9 mouse cellular contexts compared by ENCODE assay signal in genomic region chr7:141040867-141041606, GRCm38 (mm10). TPM values are rescaled to one million over a fixed set of nuclear protein-coding genes. Genes with fewer than 3 reads are reported as not detected.
DNase-seq lines count a peak whose midpoint lies in the region; ATAC-seq lines count a peak whose summit lies in the region.
"Had no signal": no experiment of that assay in that cellular context is flagged by ENCODE, and none has a peak within 500 bp of the region (broad histone marks: within the 10 kb centered on the region; RNA-seq: fewer than 3 reads in every experiment).

No protein-coding gene starts in this region.

- H3K9ac ChIP-seq in hindbrain, embryonic 12.5 days = no peak overlapping the region
- no peak overlapping the region for H3K9ac ChIP-seq in liver, embryonic 16.5 days (ENCODE audit: low read depth, low read length)

- peak overlapping the region; percentile 71 for H3K27ac ChIP-seq in hindbrain, embryonic 12.5 days
- H3K27ac ChIP-seq in liver, embryonic 16.5 days (ENCODE audit: low read length) = peak overlapping the region; percentile 4; the same call in 1 of the 2 replicates

- H3K27me3 ChIP-seq in hindbrain, embryonic 12.5 days = no peaks in the 10 kb centered on the region
- no peaks in the 10 kb centered on the region for H3K27me3 ChIP-seq in liver, embryonic 16.5 days (ENCODE audit: control insufficient read depth, insufficient read depth, low read depth, low read length)

- no peak overlapping the region; the same call in 1 of the 2 replicates for H3K4me3 ChIP-seq in hindbrain, embryonic 12.5 days
- H3K4me3 ChIP-seq in liver, embryonic 16.5 days (ENCODE audit: low read depth, low read length) = no peak overlapping the region

- peaks cover 6% of the 10 kb centered on the region for H3K4me1 ChIP-seq in hindbrain, embryonic 12.5 days
- H3K4me1 ChIP-seq in liver, embryonic 16.5 days (ENCODE audit: control insufficient read depth, low read depth, low read length) = peaks cover 36% of the 10 kb centered on the region

- no peaks in the 10 kb centered on the region for H3K36me3 ChIP-seq in hindbrain, embryonic 12.5 days
- no peaks in the 10 kb centered on the region for H3K36me3 ChIP-seq in liver, embryonic 16.5 days (ENCODE audit: control insufficient read depth, insufficient read depth)

- no peak for ATAC-seq in hindbrain, embryonic 12.5 days (ENCODE audit: low FRiP score)
- ATAC-seq in liver, embryonic 16.5 days (ENCODE audit: low read depth) = no peak
- no peak for ATAC-seq in megakaryocyte, adult 5-6 weeks (ENCODE audit: poor library complexity, severe bottlenecking)
- no peak for ATAC-seq in erythroid progenitor cell, adult 5-6 weeks (replicated peaks; ENCODE audit: low FRiP score, poor library complexity, severe bottlenecking)
- ATAC-seq: inflammation-experienced regulatory T-cells, adult 6 months had no signal

- no peaks in the 10 kb centered on the region for H3K9me3 ChIP-seq in hindbrain, embryonic 12.5 days (replicated peaks)
- no peaks in the 10 kb centered on the region for H3K9me3 ChIP-seq in liver, embryonic 16.5 days (replicated peaks; ENCODE audit: control insufficient read depth, low read length)

- peak; percentile 43 for DNase-seq in embryo, embryonic 10 days (ENCODE audit: low spot score)
- no peak for DNase-seq in embryo, embryonic 9.5 days (ENCODE audit: extremely low spot score)
- peak; percentile 29 for DNase-seq in Muller cell, postnatal 12 days (ENCODE audit: inconsistent ontology term)
- no peak for DNase-seq in cerebellum, adult 8-10 months

- 0 out of 2 replicates have a peak overlapping the region, but pooled peaks have one; percentile 27 for H3K4me2 ChIP-seq in hindbrain, embryonic 12.5 days (replicated peaks)
- no peak overlapping the region for H3K4me2 ChIP-seq in liver, embryonic 16.5 days (ENCODE audit: low read depth, low read length)

- WGBS in hindbrain, embryonic 12.5 days = 44% methylated on average over 6 of the region's 9 CpGs
- WGBS in liver, embryonic 16.5 days (ENCODE audit: insufficient replicate concordance) = 63% methylated on average over 6 of the region's 9 CpGs

RNA-seq across cellular contexts. Expression of gene Gm17387, which starts 12.1 kb away (rescaled TPM):
- not detected in 2 replicates for polyA plus RNA-seq in hindbrain, embryonic 12.5 days (2016; fragmentation: Nextera tagmentation; extraction: Ambion mirVana)
- not detected in 2 replicates for polyA plus RNA-seq in liver, embryonic 16.5 days (2015; fragmentation: Nextera tagmentation; extraction: Ambion mirVana)
- total RNA-seq in megakaryocyte, adult 5-6 weeks (2015) = not detected in 2 replicates
- total RNA-seq in megakaryocyte, adult 5-6 weeks (2017) = not detected in 2 replicates
- not detected in 2 replicates for total RNA-seq in erythroid progenitor cell, adult 5-6 weeks (2015; ENCODE audit: low replicate concordance)
- not detected in 2 replicates for total RNA-seq in erythroid progenitor cell, adult 5-6 weeks (2017; ENCODE audit: low replicate concordance)
- polyA plus RNA-seq: inflammation-experienced regulatory T-cells, adult 6 months had no signal

RNA-seq across cellular contexts. Expression of gene B4galnt4, which starts 19.9 kb away (rescaled TPM):
- polyA plus RNA-seq in hindbrain, embryonic 12.5 days (2016; fragmentation: Nextera tagmentation; extraction: Ambion mirVana) = 46.1 and 46.5 TPM in 2 replicates
- 0.35 and 0.37 TPM in 2 replicates for polyA plus RNA-seq in liver, embryonic 16.5 days (2015; fragmentation: Nextera tagmentation; extraction: Ambion mirVana)
- total RNA-seq in megakaryocyte, adult 5-6 weeks (2015) = 1.5 and 3.0 TPM in 2 replicates
- total RNA-seq in megakaryocyte, adult 5-6 weeks (2017) = 1.7 and 2.5 TPM in 2 replicates
- not detected in 2 replicates for total RNA-seq in erythroid progenitor cell, adult 5-6 weeks (2015; ENCODE audit: low replicate concordance)
- total RNA-seq in erythroid progenitor cell, adult 5-6 weeks (2017; ENCODE audit: low replicate concordance) = 0.26 TPM in 1 of 2 replicates, not detected in the other

RNA-seq across cellular contexts. Expression of gene Ifitm6, which starts 23.3 kb away (rescaled TPM):
- not detected in 2 replicates for polyA plus RNA-seq in hindbrain, embryonic 12.5 days (2016; fragmentation: Nextera tagmentation; extraction: Ambion mirVana)
- 23.3 and 28.4 TPM in 2 replicates for polyA plus RNA-seq in liver, embryonic 16.5 days (2015; fragmentation: Nextera tagmentation; extraction: Ambion mirVana)
- total RNA-seq in megakaryocyte, adult 5-6 weeks (2015) = 1,773 and 2,031 TPM in 2 replicates
- total RNA-seq in megakaryocyte, adult 5-6 weeks (2017) = 1,518 and 1,657 TPM in 2 replicates
- total RNA-seq in erythroid progenitor cell, adult 5-6 weeks (2015; ENCODE audit: low replicate concordance) = 172 and 212 TPM in 2 replicates
- 65.6 and 95.9 TPM in 2 replicates for total RNA-seq in erythroid progenitor cell, adult 5-6 weeks (2017; ENCODE audit: low replicate concordance)

RNA-seq across cellular contexts. Expression of gene Ifitm3, which starts 30.5 kb away (rescaled TPM):
- polyA plus RNA-seq in hindbrain, embryonic 12.5 days (2016; fragmentation: Nextera tagmentation; extraction: Ambion mirVana) = 22.5 and 26.0 TPM in 2 replicates
- 68.0 and 76.2 TPM in 2 replicates for polyA plus RNA-seq in liver, embryonic 16.5 days (2015; fragmentation: Nextera tagmentation; extraction: Ambion mirVana)
- total RNA-seq in megakaryocyte, adult 5-6 weeks (2015) = 2,002 and 2,201 TPM in 2 replicates
- total RNA-seq in megakaryocyte, adult 5-6 weeks (2017) = 715 and 839 TPM in 2 replicates
- 156 and 271 TPM in 2 replicates for total RNA-seq in erythroid progenitor cell, adult 5-6 weeks (2015; ENCODE audit: low replicate concordance)
- total RNA-seq in erythroid progenitor cell, adult 5-6 weeks (2017; ENCODE audit: low replicate concordance) = 73.5 and 106 TPM in 2 replicates

RNA-seq across cellular contexts. Expression of gene Pkp3, which starts 37.0 kb away (rescaled TPM):
- 3.1 and 4.5 TPM in 2 replicates for polyA plus RNA-seq in hindbrain, embryonic 12.5 days (2016; fragmentation: Nextera tagmentation; extraction: Ambion mirVana)
- polyA plus RNA-seq in liver, embryonic 16.5 days (2015; fragmentation: Nextera tagmentation; extraction: Ambion mirVana) = 0.69 and 1.1 TPM in 2 replicates
- 6.7 and 9.7 TPM in 2 replicates for total RNA-seq in megakaryocyte, adult 5-6 weeks (2015)
- 3.8 and 6.1 TPM in 2 replicates for total RNA-seq in megakaryocyte, adult 5-6 weeks (2017)
- total RNA-seq in erythroid progenitor cell, adult 5-6 weeks (2015; ENCODE audit: low replicate concordance) = 4.3 TPM in 1 of 2 replicates, not detected in the other
- 0.91 and 1.3 TPM in 2 replicates for total RNA-seq in erythroid progenitor cell, adult 5-6 weeks (2017; ENCODE audit: low replicate concordance)

Comparison
In these comparisons a context has a peak if more than half of its experiments do, and no peak if none do; other contexts are left out.
1. DNase-seq: peak in embryo, embryonic 10 days (single experiment) and Muller cell, postnatal 12 days (single experiment); none in embryo, embryonic 9.5 days (single experiment) and cerebellum, adult 8-10 months (single experiment).
2. RNA of gene Ifitm6, which starts 23.3 kb away (total RNA-seq): 1,518 to 2,031 TPM in megakaryocyte, adult 5-6 weeks; 65.6 to 212 TPM in erythroid progenitor cell, adult 5-6 weeks; every median in the first group is over 4 times any median in the second.